Mouse (Mus musculus): Measurements from ENCODE around the gene Ppp1r14a.
A peak's percentile ranks its signal among the peaks of the same experiment; 100 is the strongest.

Ppp1r14a gene

DNA sequence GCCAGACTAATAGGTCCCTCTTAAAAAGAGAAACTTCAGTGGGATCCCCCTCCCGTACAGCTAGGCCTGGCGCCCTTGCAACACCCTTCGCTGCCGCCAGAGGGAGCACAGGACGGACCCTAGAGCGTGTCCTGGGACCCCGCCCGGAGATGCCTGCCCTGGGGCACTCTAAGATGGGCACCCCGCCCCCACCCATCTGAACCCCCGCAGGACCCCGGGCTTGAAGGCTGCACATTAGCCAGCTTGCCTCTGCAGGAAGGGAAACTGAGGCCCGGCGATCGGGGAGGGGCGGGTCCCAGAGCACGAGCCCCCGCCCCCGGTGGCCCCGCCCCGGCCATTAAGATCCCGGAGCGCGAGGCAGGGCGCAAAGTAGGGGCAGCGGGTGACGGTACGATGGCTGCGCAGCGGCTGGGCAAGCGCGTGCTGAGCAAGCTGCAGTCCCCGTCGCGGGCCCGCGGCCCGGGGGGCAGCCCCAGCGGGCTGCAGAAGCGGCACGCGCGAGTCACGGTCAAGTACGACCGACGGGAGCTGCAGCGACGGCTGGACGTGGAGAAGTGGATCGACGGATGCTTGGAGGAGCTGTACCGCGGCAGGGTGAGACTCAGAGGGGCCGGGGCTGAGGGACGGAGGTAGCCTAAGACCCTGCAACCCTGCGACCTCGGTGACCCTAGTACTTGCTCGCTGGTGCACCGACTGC lies at the start of gene Ppp1r14a:
TSS of gene Ppp1r14a (plus strand) at position 367 of the 697 bp plus-strand sequence.
- DNase-seq (ENCODE audit: low spot score in 2 of 2): peak in 1 of 2 experiments; percentile 67

DNA sequence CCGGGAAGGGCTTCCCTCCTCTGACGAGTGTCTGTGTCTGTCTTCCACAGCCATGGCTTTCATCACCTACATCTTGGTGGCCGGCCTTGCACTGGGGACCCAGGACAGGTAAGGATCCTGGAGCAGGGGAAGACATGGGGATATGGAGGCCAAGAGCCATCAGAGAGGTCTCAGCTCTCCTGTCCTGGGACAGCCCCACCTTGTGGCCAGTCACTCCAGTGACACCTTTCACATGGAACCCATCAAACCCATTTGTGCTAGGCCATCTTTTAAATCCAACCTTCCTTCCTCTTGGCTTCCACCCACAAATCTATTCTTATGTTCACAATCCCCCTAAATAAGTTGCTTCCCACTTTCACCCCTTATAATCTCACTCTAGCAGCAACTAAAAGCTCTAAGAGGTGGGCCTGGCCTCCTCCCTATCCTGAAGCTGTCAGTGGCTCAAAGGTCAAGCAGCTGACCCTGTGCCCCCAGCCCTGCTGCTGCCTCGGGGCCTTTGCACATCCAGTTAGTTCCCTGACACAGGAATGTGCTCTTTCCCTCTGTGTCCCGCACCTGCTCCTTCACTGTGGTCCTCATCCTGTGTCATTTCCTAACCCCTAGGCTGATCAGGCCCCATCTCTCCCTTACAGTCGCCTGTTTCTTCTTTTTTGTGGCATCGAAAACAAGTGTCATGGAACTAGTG lies 44.2 kb upstream of the Ppp1r14a start:
- DNase-seq (ENCODE audit: low spot score in 2 of 2): no peak

DNA sequence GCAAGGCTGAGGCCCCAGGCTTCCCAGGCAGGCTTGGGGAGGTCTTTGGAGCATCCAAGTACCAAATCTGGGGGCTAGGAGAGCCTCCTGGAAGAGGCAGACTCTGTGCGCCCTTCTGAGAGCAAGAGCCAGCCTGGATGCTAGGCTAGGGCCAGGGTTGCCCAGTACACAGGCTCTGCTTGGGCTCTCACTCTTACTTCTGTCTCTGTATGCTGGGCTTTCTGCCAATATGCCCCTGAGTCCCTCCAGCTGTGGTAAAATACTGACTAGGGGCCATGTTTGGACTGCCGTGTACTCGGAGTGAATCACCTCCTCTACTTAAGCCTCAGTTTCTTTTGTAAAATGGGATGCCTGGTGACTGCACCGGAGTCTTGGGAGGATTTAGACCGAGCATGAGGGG lies 43.1 kb upstream of the Ppp1r14a start:
- no peak for DNase-seq (ENCODE audit: low spot score in 2 of 2)

DNA sequence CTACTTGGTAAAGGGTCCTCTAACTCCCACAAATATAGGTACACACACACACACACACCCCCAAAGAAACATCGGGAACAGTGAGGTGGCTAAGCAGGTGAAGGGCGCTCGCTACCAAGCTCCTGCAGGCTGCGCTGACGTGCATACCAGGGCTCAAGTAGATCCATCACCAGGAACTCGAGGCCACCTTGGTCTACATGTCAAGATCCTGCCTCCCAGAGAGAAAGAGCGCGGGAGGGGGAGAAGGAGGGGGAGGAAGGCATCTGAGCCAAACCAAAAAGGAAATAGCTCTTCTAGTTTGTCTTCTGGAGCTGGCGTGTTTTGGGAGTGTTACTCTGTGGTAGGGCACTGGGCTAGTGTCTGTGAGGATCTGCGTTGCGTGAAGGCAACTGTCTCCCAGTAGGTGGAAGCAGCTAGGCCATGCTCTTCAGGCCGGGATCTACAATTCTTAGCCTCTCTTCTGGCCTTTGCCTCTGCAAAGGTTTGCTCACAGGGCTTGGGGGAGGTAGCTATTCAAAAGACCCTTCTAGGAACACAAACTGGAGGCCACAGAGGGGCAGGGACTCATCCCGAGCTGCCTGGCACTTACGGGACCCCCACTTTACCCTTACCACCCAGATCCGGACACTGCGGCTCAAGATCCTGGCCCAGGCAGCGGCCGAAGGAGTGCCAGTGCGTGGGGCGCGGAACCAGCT lies 42.3 kb upstream of the Ppp1r14a start:
- DNase-seq (ENCODE audit: low spot score in 2 of 2): no peak

DNA sequence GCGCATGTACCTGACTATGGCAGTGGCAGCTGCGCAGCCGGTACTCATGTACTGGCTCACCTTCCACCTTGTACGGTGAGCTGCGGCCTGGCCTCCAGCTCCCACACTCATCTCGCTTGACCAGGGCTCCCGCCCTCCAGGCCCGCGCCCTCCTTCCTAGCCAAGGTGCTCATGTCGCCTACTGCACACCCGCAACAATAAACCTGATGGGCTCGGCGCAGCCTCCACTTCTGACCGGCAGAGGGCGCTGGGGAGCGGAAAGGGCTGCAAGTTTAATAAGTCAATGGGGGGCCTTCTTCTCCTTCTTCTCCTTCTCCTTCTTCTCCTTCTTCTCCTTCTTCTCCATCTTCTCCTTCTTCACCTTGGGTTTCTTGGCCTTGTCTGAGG lies 41.8 kb upstream of the Ppp1r14a start:
- peak; percentile 81 to 91 for DNase-seq (ENCODE audit: low spot score in 2 of 2)

DNA sequence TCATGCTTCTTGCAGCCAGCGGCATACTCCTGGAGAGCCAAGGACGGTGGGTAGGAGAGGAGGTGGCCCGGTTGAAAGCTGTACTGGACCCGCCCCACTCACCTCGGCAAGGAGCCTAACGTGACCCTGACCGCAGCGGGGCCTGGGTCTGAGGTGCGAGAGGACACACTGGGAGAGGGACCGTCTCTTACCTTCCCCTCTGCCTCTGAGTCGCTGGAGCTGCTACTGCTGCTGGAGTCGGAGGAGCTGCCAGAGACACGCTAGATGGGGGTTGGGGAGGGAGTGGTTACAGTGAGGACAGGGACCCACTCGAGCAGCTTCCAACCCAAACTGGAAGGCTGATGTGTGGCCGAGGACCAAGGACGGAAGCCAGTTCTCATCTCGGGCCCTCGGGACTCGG lies 41.4 kb upstream of the Ppp1r14a start:
- DNase-seq (ENCODE audit: low spot score in 2 of 2): peak in 1 of 2 experiments; percentile 50

DNA sequence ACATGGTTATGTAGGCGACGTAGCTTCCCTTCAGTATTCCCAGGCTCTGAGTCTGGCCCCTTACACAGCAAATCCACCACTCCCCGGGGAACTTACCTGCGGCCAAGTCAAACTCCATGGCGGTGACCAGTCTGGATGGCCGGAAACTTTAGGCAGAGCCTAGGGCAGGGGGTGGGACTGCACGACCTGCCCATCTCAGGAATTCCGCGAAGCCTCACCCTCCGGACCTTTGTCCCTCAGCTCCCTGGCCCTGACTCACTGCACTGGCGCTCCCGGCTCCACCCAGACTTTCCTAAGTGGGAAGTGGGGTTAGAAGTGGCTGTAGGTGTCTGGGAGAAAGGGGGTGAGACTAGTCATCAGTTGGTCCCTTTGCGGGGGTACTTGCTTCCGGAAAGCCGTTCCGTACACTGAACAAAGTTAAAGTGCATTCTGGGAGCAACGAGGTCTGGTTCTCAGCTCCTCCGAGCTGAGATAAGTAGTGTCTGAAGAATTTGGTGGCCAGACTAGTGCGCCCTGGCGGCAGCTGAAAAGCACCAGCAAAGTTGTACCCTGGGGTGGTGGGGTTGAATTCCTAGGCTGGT lies 40.8 kb upstream of the Ppp1r14a start, which contains the start of gene 2200002D01Rik:
TSS of gene 2200002D01Rik (minus strand) at position 206 of the 581 bp plus-strand sequence.
- DNase-seq (ENCODE audit: low spot score in 2 of 2): peak; percentile 70 to 80

DNA sequence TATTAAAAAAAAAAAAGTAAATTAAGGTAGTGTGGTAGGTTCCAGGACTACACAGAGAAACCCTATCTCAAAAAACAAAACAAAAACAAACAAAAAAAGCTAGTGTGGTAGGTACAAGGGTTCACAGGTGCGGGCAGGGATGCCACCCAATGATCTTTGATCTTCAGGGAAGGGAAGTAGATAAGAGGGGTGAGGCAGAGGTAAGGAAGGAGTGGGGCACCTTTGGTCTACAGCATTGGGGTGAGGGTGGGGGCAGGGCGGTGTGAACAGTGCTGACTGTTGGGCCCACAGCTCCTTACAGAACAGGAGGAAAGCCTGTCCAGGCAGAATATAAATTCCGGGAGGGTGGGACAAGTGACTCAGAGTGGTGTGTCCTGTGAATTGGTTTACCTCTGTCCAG lies 37.9 kb upstream of the Ppp1r14a start:
- peak in 1 of 2 experiments; percentile 75 for DNase-seq (ENCODE audit: low spot score in 2 of 2)

DNA sequence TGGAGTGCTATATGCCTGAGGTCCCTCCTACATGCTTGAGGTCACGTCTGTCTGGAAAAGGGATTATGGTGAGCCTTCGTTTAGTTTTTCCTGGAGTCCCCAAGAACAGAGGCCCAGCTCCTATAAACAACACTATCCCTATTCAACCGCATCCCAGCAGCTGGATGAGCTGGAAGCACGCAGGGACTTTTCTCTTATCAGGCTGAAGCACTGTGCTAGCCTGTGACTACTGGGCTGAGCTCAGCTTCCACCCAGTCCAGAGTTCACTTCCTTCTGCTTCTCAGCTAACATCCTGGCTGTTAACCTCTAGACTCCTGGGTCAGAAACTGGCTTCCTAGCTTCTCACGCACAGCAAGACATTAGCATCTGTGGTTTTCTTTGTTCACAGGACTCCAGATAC lies 35.3 kb upstream of the Ppp1r14a start:
- no peak for DNase-seq (ENCODE audit: low spot score in 2 of 2)

DNA sequence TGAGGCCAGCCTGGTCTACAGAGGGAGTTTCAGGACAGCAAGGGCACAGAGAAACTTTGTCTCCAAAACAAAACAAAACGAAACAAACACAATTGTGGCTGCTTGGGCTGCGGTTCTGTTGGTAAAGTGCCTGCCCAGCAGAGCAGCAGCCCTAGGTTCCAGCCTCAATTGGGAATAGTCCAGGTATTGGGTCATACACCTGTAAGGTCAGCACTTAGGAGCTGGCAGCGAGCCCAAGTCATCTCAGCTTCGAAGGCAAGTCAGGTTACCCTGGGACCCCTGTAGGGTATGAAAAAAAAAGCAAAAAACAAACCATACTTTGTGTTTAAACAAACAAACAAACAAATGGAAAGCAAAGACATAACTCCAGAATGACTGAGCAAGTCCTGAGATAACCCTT lies 33.2 kb upstream of the Ppp1r14a start:
- no peak for DNase-seq (ENCODE audit: low spot score in 2 of 2)

DNA sequence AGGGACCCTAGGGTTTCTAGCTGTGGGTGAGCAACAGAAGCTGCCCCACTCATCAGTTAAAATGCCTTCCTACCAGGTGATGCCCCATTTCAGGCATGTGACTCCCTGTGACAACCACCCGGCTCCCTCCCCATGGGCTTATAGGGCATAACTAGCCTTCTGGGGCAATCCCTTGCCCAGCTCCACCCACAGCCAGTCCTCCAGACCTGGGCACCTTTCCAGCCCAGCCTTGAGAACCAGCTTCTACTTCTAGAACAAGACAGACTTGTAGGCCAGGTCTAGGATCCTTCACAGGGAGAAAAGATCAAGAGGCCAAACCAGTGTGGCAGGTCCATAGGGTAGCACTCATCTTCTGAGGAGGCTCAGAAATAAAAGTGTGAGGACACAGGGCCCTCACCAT lies 31.7 kb upstream of the Ppp1r14a start:
- peak in 1 of 2 experiments; percentile 65 for DNase-seq (ENCODE audit: low spot score in 2 of 2)

DNA sequence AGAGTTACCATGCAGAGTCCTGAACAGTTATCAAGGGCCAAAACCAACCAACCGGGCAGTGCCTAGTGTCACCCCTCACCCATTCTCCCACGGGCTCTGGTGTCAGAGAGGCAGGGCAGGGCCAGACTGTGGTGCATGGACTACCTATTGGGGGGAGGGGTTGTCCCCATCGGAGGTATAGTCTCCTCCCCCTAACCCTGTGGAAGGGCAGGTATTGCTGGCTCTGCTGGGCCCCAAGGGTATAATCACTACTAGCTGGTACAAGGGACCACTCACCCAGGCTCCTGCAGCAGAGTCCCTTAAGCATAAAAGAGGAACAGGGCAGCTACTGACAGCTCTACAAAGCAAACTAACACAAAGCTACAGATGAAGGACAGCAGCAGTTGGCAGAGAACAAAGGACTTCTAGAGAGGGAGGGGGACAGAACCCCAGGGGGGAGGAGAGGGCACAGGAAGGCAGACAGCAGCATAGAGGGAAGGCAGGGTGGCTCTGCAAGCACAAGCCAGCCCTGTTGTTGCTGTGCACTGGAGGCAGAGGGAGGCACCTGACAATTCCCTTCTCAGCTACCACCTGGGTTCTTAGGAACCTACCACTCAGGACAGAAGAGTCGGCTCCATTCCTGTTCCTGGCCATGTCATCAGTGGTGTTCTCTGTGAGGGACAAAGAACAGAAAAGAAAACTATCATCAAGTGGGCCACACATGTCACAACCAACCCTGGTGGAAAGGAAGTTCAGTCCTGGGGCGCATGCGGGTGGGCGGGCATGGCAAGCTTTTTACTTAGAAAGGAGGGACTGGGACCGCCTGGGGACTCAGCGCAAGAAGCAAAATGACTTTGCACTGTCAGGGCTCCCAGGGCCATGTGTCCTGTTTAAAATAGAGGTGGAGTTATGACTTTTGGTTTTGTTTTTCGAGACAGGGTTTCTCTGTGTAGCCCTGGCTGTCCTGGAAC lies 29.1 kb upstream of the Ppp1r14a start:
- DNase-seq (ENCODE audit: low spot score in 2 of 2): no peak

DNA sequence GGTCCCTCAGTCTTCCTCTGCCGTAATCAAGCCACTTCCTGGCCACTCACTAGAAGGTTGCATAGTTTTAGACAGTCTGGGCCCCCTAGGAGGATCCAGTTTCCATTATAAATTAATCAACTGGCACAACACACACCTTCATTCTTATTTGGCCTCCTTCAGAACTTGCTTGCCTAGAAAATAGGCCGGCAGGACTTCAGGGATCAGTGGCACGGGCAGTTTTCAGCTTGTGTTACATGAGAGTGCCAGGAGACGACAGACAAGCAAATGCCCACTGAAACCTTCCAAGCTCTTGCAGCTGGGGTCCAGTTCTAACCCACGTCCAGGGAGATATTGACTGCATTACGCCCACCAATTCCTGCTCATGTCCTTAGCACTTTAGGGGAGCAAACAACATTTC lies 27.0 kb upstream of the Ppp1r14a start:
- DNase-seq (ENCODE audit: low spot score in 2 of 2): no peak

DNA sequence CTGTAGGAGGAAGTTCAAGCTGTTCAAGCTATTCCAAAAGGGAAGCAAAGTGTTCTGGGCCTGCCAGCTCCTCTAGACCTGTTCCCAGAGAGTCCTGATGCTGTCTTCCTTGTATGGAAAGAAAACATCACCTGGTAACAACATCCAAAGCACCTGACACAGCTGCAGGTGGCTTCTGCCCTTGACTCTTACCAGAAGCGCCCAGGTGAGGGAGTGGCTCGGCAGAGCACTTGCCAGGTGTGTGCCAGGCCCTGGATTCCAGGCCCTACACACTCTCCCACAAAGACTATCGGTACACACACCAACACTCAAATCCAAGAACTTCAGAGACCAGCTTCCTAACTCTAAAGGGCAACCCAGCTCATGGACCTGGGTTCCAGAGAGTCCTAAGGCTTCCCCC lies 25.3 kb upstream of the Ppp1r14a start:
- no peak for DNase-seq (ENCODE audit: low spot score in 2 of 2)

DNA sequence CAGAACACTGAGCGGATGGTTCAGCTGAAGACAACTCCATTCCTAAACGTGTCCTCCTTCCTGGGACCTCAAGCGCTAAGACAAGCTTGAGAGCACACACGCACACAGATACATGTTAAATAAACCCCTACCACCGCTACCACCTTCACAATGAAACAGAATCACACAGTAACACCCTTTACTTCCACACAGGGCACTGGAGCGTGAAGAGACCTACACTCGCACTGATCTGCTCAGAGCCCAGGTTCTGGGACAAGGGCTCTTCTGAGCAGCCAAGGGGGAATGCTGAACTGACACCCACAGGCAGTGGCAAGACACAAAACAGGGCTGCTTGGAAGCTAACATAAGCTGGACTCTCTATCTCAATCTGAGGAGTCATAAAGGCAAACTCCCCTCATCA lies 23.5 kb upstream of the Ppp1r14a start:
- DNase-seq (ENCODE audit: low spot score in 2 of 2): no peak

DNA sequence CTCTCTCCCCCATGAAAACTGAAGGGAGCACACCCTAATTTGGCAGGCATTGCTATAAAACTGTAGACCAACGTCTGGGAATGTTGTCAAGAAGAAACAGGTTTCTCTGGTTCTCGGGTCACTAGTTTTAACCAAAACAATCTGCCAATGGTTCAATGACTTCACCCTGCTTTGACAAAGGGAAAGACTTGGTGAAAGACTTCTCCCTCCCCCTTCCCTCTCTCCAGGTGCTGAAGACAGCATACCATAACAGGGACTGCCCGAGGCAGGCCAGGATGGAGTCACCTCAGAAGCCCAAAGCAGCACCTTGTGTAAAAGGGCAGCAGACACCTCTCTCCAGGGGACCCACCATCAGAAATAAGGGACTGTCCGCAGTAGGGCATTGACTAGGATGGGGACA lies 22.2 kb upstream of the Ppp1r14a start:
- DNase-seq (ENCODE audit: low spot score in 2 of 2): no peak

DNA sequence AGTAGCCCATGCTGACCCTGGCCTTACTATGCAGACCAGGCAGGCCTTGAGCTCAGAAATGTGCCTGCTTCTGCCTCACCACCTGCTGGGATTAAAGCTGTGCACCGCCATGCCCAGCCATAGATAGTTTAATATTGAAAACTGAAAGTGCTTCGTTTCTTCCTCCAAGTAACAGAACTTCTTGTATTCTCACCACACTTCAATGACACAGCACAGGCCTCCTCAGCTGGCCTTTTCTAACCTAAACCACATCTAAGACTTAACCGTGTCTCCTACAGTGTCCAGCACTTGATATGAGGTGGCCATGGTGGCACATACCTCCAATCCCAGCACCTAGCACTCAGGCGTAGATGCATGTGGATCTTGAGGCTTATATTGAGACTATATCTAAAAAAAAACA lies 18.7 kb upstream of the Ppp1r14a start:
- no peak for DNase-seq (ENCODE audit: low spot score in 2 of 2)

DNA sequence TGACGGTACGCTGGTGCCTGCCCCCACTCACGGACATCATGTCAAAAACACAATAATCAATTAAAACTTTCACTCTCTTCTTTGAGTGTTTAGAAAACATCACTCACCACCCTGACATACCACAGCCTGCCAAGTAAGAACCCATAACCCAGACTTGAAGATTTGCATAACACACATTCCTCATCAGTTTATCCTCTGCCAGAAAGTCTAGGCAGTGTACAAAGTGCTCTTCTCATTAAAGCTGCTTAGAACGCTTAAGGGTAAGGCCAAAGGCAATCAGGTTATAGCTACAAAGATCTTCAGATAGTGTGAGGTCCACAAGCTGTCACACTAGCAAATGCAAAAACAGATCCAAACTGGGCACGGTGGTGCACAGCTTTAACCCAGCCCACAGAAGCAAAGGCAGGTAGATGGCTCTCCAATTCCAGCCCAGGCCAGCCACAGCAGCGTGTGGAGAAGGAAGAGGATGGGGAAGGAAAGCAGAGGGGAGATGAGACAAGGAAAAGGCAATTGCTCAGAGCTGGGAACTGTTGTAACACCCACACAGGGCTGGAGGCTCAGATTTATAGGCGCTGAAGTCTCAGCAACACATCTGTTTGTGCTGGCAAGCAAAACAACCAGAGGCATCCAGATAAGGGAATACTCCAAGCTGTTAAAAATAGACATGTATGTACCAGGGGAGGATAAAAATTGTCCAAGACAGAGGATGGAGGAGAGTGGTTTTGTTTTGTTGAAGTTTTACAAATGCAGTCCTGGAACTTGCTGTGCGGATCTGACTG lies 17.2 kb upstream of the Ppp1r14a start:
- no peak for DNase-seq (ENCODE audit: low spot score in 2 of 2)

DNA sequence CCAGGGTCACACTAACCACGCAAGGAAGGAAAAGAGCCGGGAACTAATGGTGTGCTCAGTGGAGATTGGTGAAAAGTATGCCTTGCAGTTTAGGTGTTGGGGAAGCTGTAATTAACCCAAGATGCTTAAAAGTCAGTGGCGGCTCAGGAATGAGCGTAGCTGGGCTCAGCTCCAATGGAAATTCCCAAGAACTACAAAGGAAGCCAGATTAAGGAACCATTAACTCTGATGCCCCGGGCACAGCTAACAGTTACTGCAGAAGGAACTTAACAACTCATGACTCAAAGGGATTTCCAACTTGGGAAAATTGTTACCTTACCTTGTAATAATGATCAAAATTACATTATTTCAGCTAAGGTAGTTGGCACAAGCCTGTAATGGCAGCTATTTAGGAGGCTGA lies 12.4 kb upstream of the Ppp1r14a start:
- no peak for DNase-seq (ENCODE audit: low spot score in 2 of 2)

DNA sequence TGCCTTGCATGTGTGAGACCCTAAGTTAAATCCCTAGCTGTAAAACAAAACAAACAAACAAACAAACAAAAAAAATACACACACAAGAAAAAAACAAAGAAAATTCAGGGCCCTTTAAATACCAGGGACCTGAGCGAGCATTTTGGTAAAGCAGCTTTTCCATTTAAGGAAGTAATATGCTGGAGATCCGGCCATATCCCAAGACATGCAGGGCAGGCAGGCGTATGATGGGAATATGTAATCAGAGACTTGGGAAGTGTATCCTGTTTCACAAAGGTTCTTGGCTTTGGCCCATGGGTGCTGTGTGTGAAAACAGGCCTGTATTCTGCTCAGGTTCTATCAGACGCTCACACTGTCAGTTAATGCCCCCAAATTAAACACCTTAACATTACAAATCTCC lies 11.6 kb upstream of the Ppp1r14a start:
- DNase-seq (ENCODE audit: low spot score in 2 of 2): no peak

DNA sequence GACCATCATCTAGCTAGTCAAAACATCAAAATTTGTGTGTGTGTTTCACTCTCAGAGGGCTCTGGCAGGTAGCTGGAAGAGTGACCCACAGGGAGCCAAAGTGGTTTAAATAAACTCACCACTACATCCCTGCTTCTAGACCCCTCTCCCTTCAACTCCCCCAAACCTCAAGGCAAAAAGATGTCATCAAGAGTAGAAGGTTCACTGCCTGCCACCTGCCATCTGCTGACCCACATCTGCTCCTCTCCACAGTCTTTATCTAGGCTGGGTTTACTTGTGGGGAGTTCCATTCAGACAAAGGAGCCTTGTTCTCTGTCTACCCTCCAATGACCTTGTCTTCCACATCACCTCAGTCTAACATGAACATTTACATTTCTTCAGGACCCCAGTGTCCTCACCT lies 9.8 kb upstream of the Ppp1r14a start:
- DNase-seq (ENCODE audit: low spot score in 2 of 2): no peak

Data from urinary bladder, adult 18-20 months (tissue).